Mouse (Mus musculus) mature B cell (primary cell): ENCODE results near the gene Gjd2.

ENCODE experiments used
- in situ Hi-C: fragments of 300-500 bp; cut with MboI; formaldehyde crosslinking; loops from 2 replicates; pipeline ENCODE4 v1.14.3; 2019

Gjd2 gene

GRCm38 (mm10) chr2:114012749-114013211 lies 639 bp downstream of the Gjd2 start:
- in situ Hi-C loops, result no loop called here

- in situ Hi-C loops, result no loop called here
Measured at GRCm38 (mm10) chr2:114011838-114012237, 1.6 kb downstream of the Gjd2 start.

GRCm38 (mm10) chr2:114008321-114008720 lies 5.1 kb downstream of the Gjd2 start:
- in situ Hi-C loops, result no loop called here

- in situ Hi-C loops, result no loop called here
Measured at GRCm38 (mm10) chr2:113997484-113997883, 15.9 kb downstream of the Gjd2 start.

- in situ Hi-C loops, result no loop called here
Measured at GRCm38 (mm10) chr2:113996930-113997329, 16.5 kb downstream of the Gjd2 start.

- in situ Hi-C loops, result no loop called here
Measured at GRCm38 (mm10) chr2:113984890-113985289, 28.5 kb downstream of the Gjd2 start.

GRCm38 (mm10) chr2:113980664-113981063 lies 32.8 kb downstream of the Gjd2 start:
- in situ Hi-C loops, result no loop called here

- in situ Hi-C loops, result no loop called here
Measured at GRCm38 (mm10) chr2:113978151-113978771, 35.2 kb downstream of the Gjd2 start.

GRCm38 (mm10) chr2:113973950-113974349 lies 39.5 kb downstream of the Gjd2 start:
- in situ Hi-C loops, result no loop called here

- in situ Hi-C loops, result no loop called here
Measured at GRCm38 (mm10) chr2:113966421-113966820, 47.0 kb downstream of the Gjd2 start.
